Mouse (Mus musculus): ENCODE data around the gene Atr. TPM values are rescaled to one million over a fixed set of nuclear protein-coding genes. Genes with fewer than 3 reads are reported as not detected.

Atr gene
- total and polyA plus RNA-seq, 2 experiments from 2014 or later, result 6.6 to 23.0 TPM

GRCm38 (mm10) chr9:95959246-95959645 is 101.8 kb downstream of the Atr start:
- no peak for TF ChIP-seq CTCF (IDR thresholded peaks at IDR 0.05)
- WGBS, result 86% methylated on average over 6 of the region's 6 CpGs
- H3K36me3 ChIP-seq (ENCODE audit: insufficient read depth, low read length), result peaks cover 3% of the 10 kb centered on the region; the same call in 1 of the 2 replicates
- H3K4me2 ChIP-seq (ENCODE audit: low read depth, low read length, poor library complexity, severe bottlenecking), result no peak overlapping the region
- no peak overlapping the region for H3K9ac ChIP-seq (replicated peaks; ENCODE audit: low read length, poor library complexity, severe bottlenecking)
- no peak overlapping the region for H3K27ac ChIP-seq (ENCODE audit: low read depth, low read length)
- H3K9me3 ChIP-seq (ENCODE audit: low read length), result no peaks in the 10 kb centered on the region
- H3K4me3 ChIP-seq (ENCODE audit: low read depth, low read length), result no peak overlapping the region
- H3K4me1 ChIP-seq (ENCODE audit: insufficient read depth, low read length), result no peaks in the 10 kb centered on the region
- no peak for ATAC-seq (ENCODE audit: low FRiP score)
- DNase-seq (ENCODE audit: low spot score), result no peak
- no peaks in the 10 kb centered on the region for H3K27me3 ChIP-seq (ENCODE audit: insufficient read depth, low read length)

- H3K9ac ChIP-seq (replicated peaks; ENCODE audit: low read length, poor library complexity, severe bottlenecking), result no peak overlapping the region
- DNase-seq (ENCODE audit: low spot score) (no peak), ATAC-seq (ENCODE audit: low FRiP score) (no peak)
- no peaks in the 10 kb centered on the region for H3K4me1 ChIP-seq (ENCODE audit: insufficient read depth, low read length)
- H3K4me2 ChIP-seq (ENCODE audit: low read depth, low read length, poor library complexity, severe bottlenecking), result no peak overlapping the region
- H3K36me3 ChIP-seq (ENCODE audit: insufficient read depth, low read length), result peaks cover 7% of the 10 kb centered on the region
- no peaks in the 10 kb centered on the region for H3K9me3 ChIP-seq (ENCODE audit: low read length)
- no peak overlapping the region for H3K27ac ChIP-seq (ENCODE audit: low read depth, low read length)
- H3K4me3 ChIP-seq (ENCODE audit: low read depth, low read length), result no peak overlapping the region
- no peak for TF ChIP-seq CTCF (IDR thresholded peaks at IDR 0.05)
- 95% methylated on average over 3 of the region's 3 CpGs for WGBS
- no peaks in the 10 kb centered on the region for H3K27me3 ChIP-seq (ENCODE audit: insufficient read depth, low read length)
Observed at GRCm38 (mm10) chr9:95959732-95960428, 102.5 kb downstream of the Atr start.

- Histone ChIP-seq H3K27ac (ENCODE audit: low read depth, low read length) (no peak overlapping the region), H3K9ac (replicated peaks; ENCODE audit: low read length, poor library complexity, severe bottlenecking) (no peak overlapping the region), H3K9me3 (ENCODE audit: low read length) (no peaks in the 10 kb centered on the region), H3K4me2 (ENCODE audit: low read depth, low read length, poor library complexity, severe bottlenecking) (no peak overlapping the region), H3K4me3 (ENCODE audit: low read depth, low read length) (no peak overlapping the region), H3K36me3 (ENCODE audit: insufficient read depth, low read length) (peaks cover 9% of the 10 kb centered on the region), H3K27me3 (ENCODE audit: insufficient read depth, low read length) (no peaks in the 10 kb centered on the region), H3K4me1 (ENCODE audit: insufficient read depth, low read length) (no peaks in the 10 kb centered on the region)
- ATAC-seq (ENCODE audit: low FRiP score) (no peak), DNase-seq (ENCODE audit: low spot score) (no peak)
- no peak for TF ChIP-seq CTCF (IDR thresholded peaks at IDR 0.05)
Observed at GRCm38 (mm10) chr9:95961058-95961457, 103.7 kb downstream of the Atr start.

- DNase-seq (ENCODE audit: low spot score), result no peak
Observed at GRCm38 (mm10) chr9:95964037-95964436, 106.6 kb downstream of the Atr start.

GRCm38 (mm10) chr9:95978279-95978678 is 120.9 kb downstream of the Atr start:
- Histone ChIP-seq H3K27me3 (ENCODE audit: insufficient read depth, low read length) (no peaks in the 10 kb centered on the region), H3K36me3 (ENCODE audit: insufficient read depth, low read length) (peaks cover 29% of the 10 kb centered on the region), H3K4me3 (ENCODE audit: low read depth, low read length) (no peak overlapping the region), H3K4me2 (ENCODE audit: low read depth, low read length, poor library complexity, severe bottlenecking) (no peak overlapping the region), H3K4me1 (ENCODE audit: insufficient read depth, low read length) (no peaks in the 10 kb centered on the region), H3K9ac (replicated peaks; ENCODE audit: low read length, poor library complexity, severe bottlenecking) (no peak overlapping the region), H3K27ac (ENCODE audit: low read depth, low read length) (no peak overlapping the region), H3K9me3 (ENCODE audit: low read length) (no peaks in the 10 kb centered on the region)
- ATAC-seq (ENCODE audit: low FRiP score), result no peak
- TF ChIP-seq CTCF (IDR thresholded peaks at IDR 0.05), result no peak
- WGBS, result 90% methylated on average over 2 of the region's 2 CpGs
- no peak for DNase-seq (ENCODE audit: low spot score)

More at GRCm38 (mm10) chr9:95964037-95964436, 106.6 kb downstream of the Atr start:
- Histone ChIP-seq H3K9ac (replicated peaks; ENCODE audit: low read length, poor library complexity, severe bottlenecking) (no peak overlapping the region), H3K27ac (ENCODE audit: low read depth, low read length) (no peak overlapping the region), H3K4me2 (ENCODE audit: low read depth, low read length, poor library complexity, severe bottlenecking) (no peak overlapping the region), H3K4me1 (ENCODE audit: insufficient read depth, low read length) (no peaks in the 10 kb centered on the region), H3K27me3 (ENCODE audit: insufficient read depth, low read length) (no peaks in the 10 kb centered on the region), H3K9me3 (ENCODE audit: low read length) (no peaks in the 10 kb centered on the region), H3K36me3 (ENCODE audit: insufficient read depth, low read length) (peaks cover 9% of the 10 kb centered on the region), H3K4me3 (ENCODE audit: low read depth, low read length) (no peak overlapping the region)
- TF ChIP-seq CTCF (IDR thresholded peaks at IDR 0.05), result no peak
- 96% methylated on average over 13 of the region's 13 CpGs for WGBS
- no peak for ATAC-seq (ENCODE audit: low FRiP score)

GRCm38 (mm10) chr9:95979896-95980295 is 122.5 kb downstream of the Atr start:
- TF ChIP-seq CTCF (IDR thresholded peaks at IDR 0.05), result no peak
- Histone ChIP-seq H3K36me3 (ENCODE audit: insufficient read depth, low read length) (peaks cover 32% of the 10 kb centered on the region), H3K9ac (replicated peaks; ENCODE audit: low read length, poor library complexity, severe bottlenecking) (no peak overlapping the region), H3K27me3 (ENCODE audit: insufficient read depth, low read length) (no peaks in the 10 kb centered on the region), H3K27ac (ENCODE audit: low read depth, low read length) (no peak overlapping the region), H3K4me2 (ENCODE audit: low read depth, low read length, poor library complexity, severe bottlenecking) (no peak overlapping the region), H3K9me3 (ENCODE audit: low read length) (no peaks in the 10 kb centered on the region), H3K4me3 (ENCODE audit: low read depth, low read length) (no peak overlapping the region), H3K4me1 (ENCODE audit: insufficient read depth, low read length) (no peaks in the 10 kb centered on the region)
- ATAC-seq (ENCODE audit: low FRiP score), result no peak
- WGBS, result 85% methylated on average over 6 of the region's 6 CpGs
- DNase-seq (ENCODE audit: low spot score), result no peak
